Mouse (Mus musculus) left cerebral cortex, postnatal 36 days (tissue): Measurements from ENCODE around the gene Grm8. TPM values are rescaled to one million over a fixed set of nuclear protein-coding genes. Genes with fewer than 3 reads are reported as not detected.

ENCODE experiments used
- DNase-seq, 2 experiments: peaks; one replicate each; pipeline ENCODE4 v3.0.0; 2021 to 2022; ENCODE audit warnings: low spot score in 2 of 2, mixed read lengths in 1 of 2
- intact Hi-C: fragments of 180-260 bp; cut with DNase I; formaldehyde crosslinking; loops from one replicate; pipeline ENCODE4 v1.15.1; 2025
- microRNA-seq: library from miRNA; unstranded; fragments of <30 nt; microRNA quantifications from one replicate; pipeline ENCODE4 v1.2.0, GENCODE M21; 2022
- total RNA-seq, 2 experiments: library from RNA; stranded (reverse); gene quantifications; 2 replicates each; pipeline ENCODE4 v1.2.3; 2021

Grm8 gene
- total RNA-seq, 2 experiments from 2014 or later = 24.5 to 26.3 TPM

- DNase-seq = no peak
- intact Hi-C loops = no loop called here
These were observed 794.8 kb downstream of the Grm8 start for GRCm38 (mm10) chr6:27340131-27340530.

- no peak for DNase-seq
- intact Hi-C loops = no loop called here
These were observed 816.4 kb downstream of the Grm8 start for GRCm38 (mm10) chr6:27318575-27318974.

DNA sequence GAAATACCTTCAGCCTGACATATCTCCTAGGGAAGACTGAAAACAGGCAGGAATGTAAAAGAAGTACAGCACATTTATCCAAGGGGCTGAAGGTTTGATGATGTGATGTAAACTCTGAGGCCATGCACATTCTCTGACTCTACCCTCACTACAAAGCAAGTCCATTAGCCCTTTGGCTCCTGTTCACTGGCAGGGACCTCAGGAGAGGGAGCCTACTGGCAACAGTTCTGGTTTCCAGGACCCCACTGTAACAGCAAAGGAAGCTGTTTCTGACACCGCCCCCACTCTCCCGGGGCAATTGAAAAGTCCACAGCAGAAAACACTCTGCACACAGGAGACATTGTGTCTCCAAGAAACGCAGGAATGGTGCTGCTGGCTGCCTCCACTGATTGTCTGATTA is 817.6 kb downstream of the Grm8 start:
- intact Hi-C loops = no loop called here
- no peak for DNase-seq

GRCm38 (mm10) chr6:27316018-27316417 is 819.0 kb downstream of the Grm8 start:
- no peak for DNase-seq
- intact Hi-C loops = no loop called here

GRCm38 (mm10) chr6:27314273-27315009 is 820.5 kb downstream of the Grm8 start:
- intact Hi-C loops = no loop called here
- DNase-seq = no peak

- DNase-seq = no peak
- intact Hi-C loops = no loop called here
These were observed 824.6 kb downstream of the Grm8 start for GRCm38 (mm10) chr6:27310401-27310800.

DNA sequence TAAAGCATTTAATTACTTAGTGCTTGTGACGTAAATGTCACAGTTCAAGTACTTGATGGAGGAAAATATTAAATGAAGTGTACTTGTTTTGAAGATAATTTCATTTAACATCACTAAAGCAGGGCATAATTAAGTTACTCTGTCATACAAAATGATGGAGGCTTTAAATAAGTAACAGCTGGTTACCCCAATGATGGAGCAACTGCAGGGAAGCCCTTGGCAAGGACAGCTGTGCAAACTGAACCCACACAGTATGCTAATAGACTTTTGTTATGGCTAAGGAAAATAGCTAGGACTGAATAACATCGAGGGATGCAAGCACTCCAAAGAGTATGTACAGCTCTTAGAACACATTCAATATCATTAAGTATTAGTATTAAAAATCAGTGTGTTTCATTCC is 829.6 kb downstream of the Grm8 start:
- intact Hi-C loops = no loop called here
- no peak for DNase-seq

GRCm38 (mm10) chr6:27264972-27265371 is 870.0 kb downstream of the Grm8 start:
- no peak for DNase-seq
- intact Hi-C loops = no loop called here

GRCm38 (mm10) chr6:27262611-27263010 is 872.4 kb downstream of the Grm8 start:
- DNase-seq = no peak
- intact Hi-C loops = no loop called here

DNA sequence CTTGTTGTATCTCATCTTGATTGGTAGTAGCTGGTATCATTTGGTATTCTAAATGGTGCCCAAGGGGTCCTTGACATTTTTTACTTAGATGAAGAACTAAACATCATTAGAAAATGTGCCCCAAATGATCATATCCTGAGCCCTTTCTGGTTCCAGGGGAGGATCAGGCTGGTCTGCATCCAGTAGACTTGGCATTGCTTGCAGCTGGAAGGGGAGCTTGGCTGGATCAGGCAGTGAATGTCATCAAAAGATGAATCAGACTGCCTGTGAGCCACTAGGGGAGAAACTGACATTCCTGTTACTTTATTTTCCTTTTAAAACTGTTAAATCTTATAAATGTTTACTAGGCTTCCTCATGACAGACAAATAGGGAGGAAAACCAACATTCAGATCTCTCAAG is 894.6 kb downstream of the Grm8 start:
- no peak for DNase-seq
- intact Hi-C loops = no loop called here

- no peak for DNase-seq
- intact Hi-C loops = no loop called here
These were observed 895.0 kb downstream of the Grm8 start for GRCm38 (mm10) chr6:27239968-27240367.

Small RNAs within 50 kb of the gene (microRNA-seq; reads per million reads assigned to microRNA genes)
- 23.1 reads per million, percentile 41 among the genes with 10 or more reads in this experiment for gene Mir592
